Mouse (Mus musculus): ENCODE data around the gene Rsph3b.
"Not testable (repeated sequence)": the region's sequence is repeated elsewhere in the genome, so short reads cannot be mapped to it uniquely, and the experiment has no call there.

DNA sequence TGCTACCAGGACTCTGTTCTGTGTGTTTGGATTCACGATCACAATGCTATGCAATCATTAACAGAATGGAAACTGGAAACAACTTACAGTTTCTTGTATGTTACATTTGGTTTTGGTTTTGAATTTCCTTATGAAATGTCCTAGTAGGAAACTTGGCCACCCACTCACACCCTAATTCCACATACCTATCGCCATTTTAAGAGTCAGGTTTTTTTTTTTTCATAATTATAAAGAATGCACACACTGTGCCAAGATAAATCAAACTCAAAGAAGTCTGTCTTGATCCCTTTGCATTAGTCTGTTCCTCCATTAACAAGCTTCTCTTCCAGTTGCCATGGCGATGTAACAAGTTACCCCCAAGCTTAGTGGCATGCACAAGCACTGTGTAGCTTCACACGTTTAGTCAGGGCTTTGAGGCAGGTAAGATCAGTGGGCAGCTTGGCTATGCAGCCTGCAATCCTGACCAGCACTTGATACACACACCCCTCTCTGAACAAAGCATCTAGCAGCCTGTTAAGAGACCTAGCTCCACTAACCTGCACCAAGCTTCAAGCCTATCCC lies 24.4 kb upstream of the Rsph3b start:
- not testable (repeated sequence) for TF ChIP-seq CTCF (IDR thresholded peaks at IDR 0.05 in 2 of 3, conservative IDR thresholded peaks at IDR 0.05 in 1 of 3; ENCODE audit: control insufficient read depth in 1 of 3, insufficient read depth in 1 of 3, low read depth in 2 of 3, low read length in 3 of 3, poor library complexity in 1 of 3, severe bottlenecking in 1 of 3); MYC (IDR thresholded peaks at IDR 0.05; ENCODE audit: low read depth, low read length); JUND (IDR thresholded peaks at IDR 0.05; ENCODE audit: low read depth, low read length); POLR2A (IDR thresholded peaks at IDR 0.05; ENCODE audit: control insufficient read depth in 1 of 2, insufficient read depth in 1 of 2, low read depth in 1 of 2, low read length in 2 of 2, poor library complexity in 1 of 2); EP300 (IDR thresholded peaks at IDR 0.05; ENCODE audit: low read depth in 1 of 2, low read length in 2 of 2); SIN3A (IDR thresholded peaks at IDR 0.05; ENCODE audit: low read length); USF1 (IDR thresholded peaks at IDR 0.05; ENCODE audit: low read depth, low read length); MAX (IDR thresholded peaks at IDR 0.05; ENCODE audit: low read length); RCOR1 (IDR thresholded peaks at IDR 0.05; ENCODE audit: low read depth, low read length); UBTF (IDR thresholded peaks at IDR 0.05; ENCODE audit: borderline replicate concordance, insufficient read depth, low read depth, low read length); ZC3H11A (IDR thresholded peaks at IDR 0.05; ENCODE audit: low read depth, low read length); CHD1 (IDR thresholded peaks at IDR 0.05; ENCODE audit: low read depth, low read length)
